Mouse (Mus musculus): Measurements from ENCODE around the gene Saxo1. TPM values are rescaled to one million over a fixed set of nuclear protein-coding genes. Genes with fewer than 3 reads are reported as not detected.

Gene Saxo1
- polyA plus RNA-seq, 1 experiment from 2014 or later = not detected

GRCm38 (mm10) chr4:86425581-86425980, 132.5 kb downstream of the Saxo1 start:
- peak; percentile 57 for ATAC-seq (ENCODE audit: insufficient number of reproducible peaks, low FRiP score)
- no peak overlapping the region for H3K4me2 ChIP-seq
- no peak overlapping the region for H3K9ac ChIP-seq
- peaks cover 11% of the 10 kb centered on the region for H3K4me1 ChIP-seq (replicated peaks)
- no peak overlapping the region for H3K4me3 ChIP-seq
- 45% methylated on average over 7 of the region's 7 CpGs for WGBS
- peak overlapping the region; percentile 23; the same call in 1 of the 2 replicates for H3K27ac ChIP-seq (ENCODE audit: poor library complexity, severe bottlenecking)
- no peaks in the 10 kb centered on the region for H3K9me3 ChIP-seq (replicated peaks)
- H3K27me3 ChIP-seq (replicated peaks) = no peaks in the 10 kb centered on the region
- H3K36me3 ChIP-seq = 0 out of 2 replicates have a peak, but pooled peaks cover 2% of the 10 kb centered on the region

DNA sequence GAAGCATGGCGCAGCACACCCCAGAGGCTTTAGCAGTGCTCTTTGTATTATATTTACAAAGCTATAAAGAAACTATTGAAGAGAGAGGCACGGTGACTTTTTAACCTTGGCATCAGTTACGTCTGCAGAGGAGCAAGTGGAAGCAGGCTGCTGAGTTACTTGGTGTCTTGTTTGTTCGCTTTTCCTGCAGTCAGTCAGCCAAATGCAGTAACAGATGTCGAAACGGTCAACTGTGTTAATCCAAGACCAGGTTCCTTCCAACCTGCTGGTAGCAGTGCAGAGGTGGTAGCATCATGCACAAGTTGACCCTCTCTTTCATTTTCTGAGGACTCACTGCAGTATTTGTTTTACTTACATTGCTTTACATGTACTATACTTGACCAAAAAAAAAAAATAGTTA, 135.5 kb downstream of the Saxo1 start:
- Histone ChIP-seq H3K4me1 (replicated peaks) (peaks cover 11% of the 10 kb centered on the region), H3K4me3 (no peak overlapping the region), H3K27me3 (replicated peaks) (no peaks in the 10 kb centered on the region), H3K36me3 (0 out of 2 replicates have a peak, but pooled peaks cover 2% of the 10 kb centered on the region), H3K27ac (ENCODE audit: poor library complexity, severe bottlenecking) (no peak overlapping the region), H3K9ac (no peak overlapping the region), H3K9me3 (replicated peaks) (no peaks in the 10 kb centered on the region), H3K4me2 (no peak overlapping the region)
- 80% methylated on average over 6 of the region's 6 CpGs for WGBS
- no peak for ATAC-seq (ENCODE audit: insufficient number of reproducible peaks, low FRiP score)

DNA sequence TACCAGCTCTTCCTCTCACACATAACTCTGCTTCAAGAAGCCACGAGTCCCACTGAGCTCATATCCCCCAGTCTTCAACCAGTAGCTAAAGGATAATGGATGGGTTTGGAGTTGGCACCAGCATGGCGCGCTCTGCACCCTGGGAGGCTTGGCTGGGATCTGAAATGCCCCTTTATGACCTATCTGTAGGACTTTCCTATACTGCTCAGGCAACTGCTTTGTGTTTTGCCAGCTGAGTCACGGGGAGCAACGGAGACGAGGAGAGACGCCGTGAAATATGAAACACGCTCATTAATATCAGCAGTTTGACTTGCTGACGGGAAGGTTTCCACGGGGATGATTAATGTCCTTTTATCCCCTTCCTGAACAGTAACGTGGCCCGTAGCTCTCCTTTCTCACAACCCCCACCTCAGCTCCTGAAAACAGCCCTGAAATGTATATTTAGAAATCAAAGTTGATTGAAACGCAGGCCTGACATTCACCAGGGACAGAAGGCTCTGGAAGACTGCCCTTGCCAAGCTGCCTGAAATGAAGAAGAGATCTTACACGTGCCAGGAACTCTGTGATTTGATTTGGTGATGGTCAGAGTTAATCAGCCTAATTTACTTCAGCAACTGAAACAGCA, 141.6 kb downstream of the Saxo1 start:
- H3K27ac ChIP-seq (ENCODE audit: poor library complexity, severe bottlenecking) = 0 out of 2 replicates have a peak overlapping the region, but pooled peaks have one; percentile 24
- no peaks in the 10 kb centered on the region for H3K27me3 ChIP-seq (replicated peaks)
- WGBS = 59% methylated on average over 15 of the region's 15 CpGs

GRCm38 (mm10) chr4:86413388-86413787, 144.7 kb downstream of the Saxo1 start:
- Histone ChIP-seq H3K36me3 (no peaks in the 10 kb centered on the region), H3K9me3 (replicated peaks) (no peaks in the 10 kb centered on the region), H3K9ac (no peak overlapping the region), H3K4me2 (no peak overlapping the region), H3K27me3 (replicated peaks) (no peaks in the 10 kb centered on the region), H3K4me1 (replicated peaks) (peaks cover 9% of the 10 kb centered on the region), H3K27ac (ENCODE audit: poor library complexity, severe bottlenecking) (no peak overlapping the region), H3K4me3 (no peak overlapping the region)
- no peak for ATAC-seq (ENCODE audit: insufficient number of reproducible peaks, low FRiP score)
- WGBS = 68% methylated on average over 3 of the region's 3 CpGs

More for the DNA sequence above, 141.6 kb downstream of the Saxo1 start:
- H3K9me3 ChIP-seq (replicated peaks) = no peaks in the 10 kb centered on the region
- no peak overlapping the region for H3K9ac ChIP-seq
- H3K36me3 ChIP-seq = no peaks in the 10 kb centered on the region
- peaks cover 9% of the 10 kb centered on the region for H3K4me1 ChIP-seq (replicated peaks)
- H3K4me3 ChIP-seq = no peak overlapping the region
- no peak overlapping the region for H3K4me2 ChIP-seq
- no peak for ATAC-seq (ENCODE audit: insufficient number of reproducible peaks, low FRiP score)

- Histone ChIP-seq H3K4me3 (no peak overlapping the region), H3K27ac (ENCODE audit: poor library complexity, severe bottlenecking) (no peak overlapping the region), H3K9ac (no peak overlapping the region), H3K27me3 (replicated peaks) (no peaks in the 10 kb centered on the region), H3K9me3 (replicated peaks) (no peaks in the 10 kb centered on the region), H3K4me2 (no peak overlapping the region), H3K36me3 (no peaks in the 10 kb centered on the region), H3K4me1 (replicated peaks) (peaks cover 13% of the 10 kb centered on the region)
- ATAC-seq (ENCODE audit: insufficient number of reproducible peaks, low FRiP score) = no peak
- 81% methylated on average over 3 of the region's 3 CpGs for WGBS
Measured at GRCm38 (mm10) chr4:86410946-86411345, 147.2 kb downstream of the Saxo1 start.

- Histone ChIP-seq H3K36me3 (no peaks in the 10 kb centered on the region), H3K4me3 (no peak overlapping the region), H3K27ac (ENCODE audit: poor library complexity, severe bottlenecking) (no peak overlapping the region), H3K4me2 (no peak overlapping the region), H3K27me3 (replicated peaks) (no peaks in the 10 kb centered on the region), H3K9ac (no peak overlapping the region), H3K9me3 (replicated peaks) (no peaks in the 10 kb centered on the region), H3K4me1 (replicated peaks) (peaks cover 22% of the 10 kb centered on the region)
- WGBS = 80% methylated on average over 9 of the region's 9 CpGs
- ATAC-seq (ENCODE audit: insufficient number of reproducible peaks, low FRiP score) = no peak
Measured at GRCm38 (mm10) chr4:86408421-86408820, 149.7 kb downstream of the Saxo1 start.

- no peak overlapping the region for H3K4me3 ChIP-seq
- no peak overlapping the region for H3K4me2 ChIP-seq
- no peaks in the 10 kb centered on the region for H3K27me3 ChIP-seq (replicated peaks)
- ATAC-seq (ENCODE audit: insufficient number of reproducible peaks, low FRiP score) = no peak
- no peak overlapping the region for H3K27ac ChIP-seq (ENCODE audit: poor library complexity, severe bottlenecking)
- WGBS = 66% methylated on average over 3 of the region's 3 CpGs
- no peak overlapping the region for H3K9ac ChIP-seq
- no peaks in the 10 kb centered on the region for H3K9me3 ChIP-seq (replicated peaks)
- H3K4me1 ChIP-seq (replicated peaks) = peaks cover 22% of the 10 kb centered on the region
- H3K36me3 ChIP-seq = no peaks in the 10 kb centered on the region
Measured at GRCm38 (mm10) chr4:86407200-86407527, 151.0 kb downstream of the Saxo1 start.

GRCm38 (mm10) chr4:86406501-86407199, 151.5 kb downstream of the Saxo1 start:
- peaks cover 22% of the 10 kb centered on the region for H3K4me1 ChIP-seq (replicated peaks)
- H3K9me3 ChIP-seq (replicated peaks) = no peaks in the 10 kb centered on the region
- H3K27ac ChIP-seq (ENCODE audit: poor library complexity, severe bottlenecking) = no peak overlapping the region

DNA sequence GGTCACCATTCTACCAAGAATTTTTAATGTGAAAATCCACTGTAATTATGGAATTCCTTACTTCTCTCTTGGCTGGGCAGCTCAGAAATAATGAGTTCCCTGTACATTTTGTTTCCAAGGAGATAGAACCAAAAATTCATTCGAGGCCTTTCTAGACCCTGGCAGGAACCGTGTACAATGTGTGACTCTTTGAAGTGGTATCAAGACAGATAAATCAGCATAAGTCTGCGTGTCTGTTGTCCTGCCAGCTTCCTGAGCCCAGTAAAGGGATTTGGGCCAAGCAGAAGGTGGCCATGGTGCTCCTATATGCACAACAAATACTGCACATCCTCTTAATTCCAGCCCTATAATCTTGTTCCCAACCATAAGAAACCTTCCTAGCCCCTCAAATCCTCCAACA, 157.0 kb downstream of the Saxo1 start:
- Histone ChIP-seq H3K36me3 (no peaks in the 10 kb centered on the region), H3K4me1 (replicated peaks) (peaks cover 25% of the 10 kb centered on the region), H3K4me3 (no peak overlapping the region), H3K27ac (ENCODE audit: poor library complexity, severe bottlenecking) (no peak overlapping the region), H3K9ac (no peak overlapping the region), H3K4me2 (no peak overlapping the region), H3K9me3 (replicated peaks) (no peaks in the 10 kb centered on the region), H3K27me3 (replicated peaks) (no peaks in the 10 kb centered on the region)
- ATAC-seq (ENCODE audit: insufficient number of reproducible peaks, low FRiP score) = no peak
- 34% methylated on average over 3 of the region's 3 CpGs for WGBS

More at GRCm38 (mm10) chr4:86406501-86407199, 151.5 kb downstream of the Saxo1 start:
- WGBS = 63% methylated on average over 7 of the region's 7 CpGs
- Histone ChIP-seq H3K36me3 (no peaks in the 10 kb centered on the region), H3K27me3 (replicated peaks) (no peaks in the 10 kb centered on the region), H3K4me3 (no peak overlapping the region), H3K9ac (no peak overlapping the region), H3K4me2 (no peak overlapping the region)
- no peak for ATAC-seq (ENCODE audit: insufficient number of reproducible peaks, low FRiP score)

DNA sequence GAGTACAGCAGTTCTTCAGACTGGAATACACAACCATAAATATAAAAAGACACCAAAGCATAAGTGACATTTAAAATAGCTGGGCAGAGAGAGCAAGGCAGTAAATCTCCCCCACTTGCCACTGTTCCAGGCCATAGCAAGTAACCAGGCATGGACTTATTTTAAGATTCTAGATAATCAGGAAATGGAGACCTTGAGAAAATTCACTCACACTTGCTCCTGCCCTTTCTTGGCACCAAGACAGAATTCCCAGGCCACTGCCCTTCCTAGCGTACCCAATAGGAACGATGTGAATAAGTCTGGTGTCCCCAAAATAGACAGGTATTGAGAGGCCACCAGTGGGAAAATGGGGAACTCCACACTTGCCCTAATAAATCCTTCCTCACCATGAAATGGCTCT, 160.7 kb downstream of the Saxo1 start:
- Histone ChIP-seq H3K4me3 (no peak overlapping the region), H3K27ac (ENCODE audit: poor library complexity, severe bottlenecking) (no peak overlapping the region), H3K4me1 (replicated peaks) (peaks cover 22% of the 10 kb centered on the region), H3K9ac (no peak overlapping the region), H3K27me3 (replicated peaks) (no peaks in the 10 kb centered on the region), H3K9me3 (replicated peaks) (no peaks in the 10 kb centered on the region), H3K4me2 (no peak overlapping the region), H3K36me3 (no peaks in the 10 kb centered on the region)
- ATAC-seq (ENCODE audit: insufficient number of reproducible peaks, low FRiP score) = no peak
- WGBS = 47% methylated on average over 2 of the region's 2 CpGs

- H3K9me3 ChIP-seq (replicated peaks) = no peaks in the 10 kb centered on the region
- H3K4me1 ChIP-seq (replicated peaks) = peaks cover 22% of the 10 kb centered on the region
- no peaks in the 10 kb centered on the region for H3K36me3 ChIP-seq
- no peaks in the 10 kb centered on the region for H3K27me3 ChIP-seq (replicated peaks)
- ATAC-seq (ENCODE audit: insufficient number of reproducible peaks, low FRiP score) = no peak
- no peak overlapping the region for H3K9ac ChIP-seq
- no peak overlapping the region for H3K27ac ChIP-seq (ENCODE audit: poor library complexity, severe bottlenecking)
- no peak overlapping the region for H3K4me3 ChIP-seq
- no peak overlapping the region for H3K4me2 ChIP-seq
- WGBS = 72% methylated on average over 7 of the region's 7 CpGs
Measured at GRCm38 (mm10) chr4:86396672-86397288, 161.3 kb downstream of the Saxo1 start.
